Mouse (Mus musculus) CH12.LX (cell line): Measurements from ENCODE around the gene Exoc2. TPM values are rescaled to one million over a fixed set of nuclear protein-coding genes. Genes with fewer than 3 reads are reported as not detected.

Source experiments
- DNase-seq: peaks from one replicate; pipeline ENCODE4 v3.0.0-alpha.2; 2013; ENCODE audit errors: extremely low read depth
- H3K27ac ChIP-seq: 2 replicates; pipeline ENCODE4 v1.5.1; 2012; ENCODE audit warnings: low read depth, mild to moderate bottlenecking, control low read depth, moderate library complexity; ENCODE audit not compliant: insufficient read depth
- H3K27me3 ChIP-seq: replicated peaks from 2 replicates; pipeline ENCODE3; 2012; ENCODE audit warnings: inconsistent platforms
- H3K36me3 ChIP-seq, 2 experiments: replicated peaks in 1 of 2; 2 replicates each; pipeline versions ENCODE3 to v1.6.1; 2012; ENCODE audit warnings: inconsistent platforms in 1 of 2, low read length in 1 of 2, mild to moderate bottlenecking in 1 of 2, mixed read lengths in 1 of 2, moderate library complexity in 1 of 2; ENCODE audit not compliant: control insufficient read depth in 1 of 2, insufficient read depth in 1 of 2
- H3K4me1 ChIP-seq, 2 experiments: 2 replicates each; pipeline ENCODE4 v1.6.1; 2012; ENCODE audit warnings: inconsistent platforms in 1 of 2, moderate library complexity in 1 of 2; ENCODE audit not compliant: insufficient read depth in 2 of 2, control insufficient read depth in 1 of 2
- H3K4me2 ChIP-seq: 2 replicates; pipeline ENCODE4 v1.6.1; 2012; ENCODE audit warnings: low read depth, mild to moderate bottlenecking, control low read depth; ENCODE audit not compliant: poor library complexity, insufficient read depth, severe bottlenecking
- H3K4me3 ChIP-seq, 3 experiments: fragments of 150-350 bp in 1 of 3; sonication (generic) in 1 of 3; replicated peaks in 1 of 3; 2 replicates each; pipeline versions ENCODE3 to v1.5.1; 2011 to 2012; ENCODE audit warnings: low read depth in 2 of 3, low read length in 2 of 3, mild to moderate bottlenecking in 2 of 3, moderate library complexity in 2 of 3, control low read depth in 1 of 3, improper control_type of control experiment in 1 of 3, inconsistent platforms in 1 of 3, mixed read lengths in 1 of 3; ENCODE audit not compliant: poor library complexity in 1 of 3
- H3K79me2 ChIP-seq: replicated peaks from 2 replicates; pipeline ENCODE4 v1.6.1; 2012; ENCODE audit warnings: mild to moderate bottlenecking, moderate library complexity; ENCODE audit not compliant: control insufficient read depth, poor library complexity, insufficient read depth, severe bottlenecking; ENCODE audit errors: extremely low read depth
- H3K9ac ChIP-seq: 2 replicates; pipeline ENCODE4 v1.6.1; 2012; ENCODE audit warnings: low read depth, mild to moderate bottlenecking, control low read depth, moderate library complexity; ENCODE audit not compliant: insufficient read depth
- H3K9me3 ChIP-seq: replicated peaks from 2 replicates; pipeline ENCODE3; 2012; ENCODE audit warnings: low read length, inconsistent platforms, mixed read lengths
- CHD2 ChIP-seq: IDR thresholded peaks from 2 replicates; pipeline ENCODE4 v1.6.1; 2011; ENCODE audit warnings: low read length, improper control_type of control experiment
- EP300 ChIP-seq: IDR thresholded peaks from 2 replicates; pipeline ENCODE4 v1.6.1; 2011; ENCODE audit warnings: low read length, improper control_type of control experiment
- ETS1 ChIP-seq: conservative IDR thresholded peaks from 2 replicates; pipeline ENCODE4 v1.6.1; 2012; ENCODE audit warnings: low read depth, mild to moderate bottlenecking, inconsistent platforms, low read length, improper control_type of control experiment, moderate library complexity
- GABPA ChIP-seq: IDR thresholded peaks from 2 replicates; pipeline ENCODE4 v1.6.1; 2012; ENCODE audit warnings: low read depth, low read length, improper control_type of control experiment, inconsistent platforms; ENCODE audit not compliant: insufficient replicate concordance
- HCFC1 ChIP-seq: IDR thresholded peaks from 2 replicates; pipeline ENCODE4 v1.6.1; 2012; ENCODE audit warnings: low read depth, mild to moderate bottlenecking, inconsistent platforms, low read length, improper control_type of control experiment
- IRF4 ChIP-seq: IDR thresholded peaks from 2 replicates; pipeline ENCODE4 v1.6.1; 2014; ENCODE audit warnings: low read depth, mild to moderate bottlenecking, inconsistent platforms, low read length, improper control_type of control experiment
- JUN ChIP-seq: IDR thresholded peaks from 2 replicates; pipeline ENCODE4 v1.6.1; 2011; ENCODE audit warnings: low read depth, mild to moderate bottlenecking, low read length, improper control_type of control experiment, moderate library complexity; ENCODE audit not compliant: insufficient read depth
- JUND ChIP-seq: conservative IDR thresholded peaks from 2 replicates; pipeline ENCODE4 v1.6.1; 2011; ENCODE audit warnings: low read depth, low read length, improper control_type of control experiment
- MAFK ChIP-seq: IDR thresholded peaks from 2 replicates; pipeline ENCODE4 v1.6.1; 2011; ENCODE audit warnings: low read length, improper control_type of control experiment; ENCODE audit not compliant: insufficient replicate concordance
- MAX ChIP-seq: IDR thresholded peaks from 2 replicates; pipeline ENCODE4 v1.6.1; 2011; ENCODE audit warnings: low read length, improper control_type of control experiment
- MXI1 ChIP-seq: IDR thresholded peaks from 2 replicates; pipeline ENCODE4 v1.6.1; 2011; ENCODE audit warnings: mild to moderate bottlenecking, low read depth, low read length, improper control_type of control experiment
- NRF1 ChIP-seq: IDR thresholded peaks from 2 replicates; pipeline ENCODE4 v1.6.1; 2014; ENCODE audit warnings: low read depth, mild to moderate bottlenecking, inconsistent platforms, low read length, improper control_type of control experiment, moderate library complexity
- POLR2A ChIP-seq: IDR thresholded peaks from 2 replicates; pipeline ENCODE4 v1.6.1; 2011; ENCODE audit warnings: low read depth, mild to moderate bottlenecking, improper control_type of control experiment, low read length
- RAD21 ChIP-seq: IDR thresholded peaks from 2 replicates; pipeline ENCODE4 v1.6.1; 2011; ENCODE audit warnings: low read depth, mild to moderate bottlenecking, low read length, improper control_type of control experiment, moderate library complexity
- RCOR1 ChIP-seq: conservative IDR thresholded peaks from 2 replicates; pipeline ENCODE4 v1.6.1; 2012; ENCODE audit warnings: low read depth, mild to moderate bottlenecking, inconsistent platforms, low read length, improper control_type of control experiment
- ZC3H11A ChIP-seq: IDR thresholded peaks from 2 replicates; pipeline ENCODE4 v1.6.1; 2012; ENCODE audit warnings: low read depth, mild to moderate bottlenecking, inconsistent platforms, low read length, improper control_type of control experiment
- ZMIZ1 ChIP-seq: IDR thresholded peaks from 2 replicates; pipeline ENCODE4 v1.6.1; 2012; ENCODE audit warnings: low read depth, mild to moderate bottlenecking, inconsistent platforms, low read length, improper control_type of control experiment
- ZNF384 ChIP-seq: IDR thresholded peaks from 2 replicates; pipeline ENCODE4 v1.6.1; 2012; ENCODE audit warnings: low read depth, low read length, improper control_type of control experiment, inconsistent platforms
- dilution Hi-C: fragments of 300-500 bp; cut with MboI; formaldehyde crosslinking; loops from 2 replicates; pipeline ENCODE4 v1.14.3; 2020; ENCODE audit warnings: low sequenced_read_pairs; ENCODE audit not compliant: extremely low pct_unique_long_range_greater_than_20kb, extremely low pct_ligation_motif_present
- in situ Hi-C: fragments of 300-500 bp; cut with MboI; formaldehyde crosslinking; loops from 3 replicates; pipeline ENCODE4 v1.14.3; 2019; ENCODE audit warnings: low sequenced_read_pairs, low pct_ligation_motif_present, low pct_unique_long_range_greater_than_20kb, mixed read lengths
- polyA plus RNA-seq: library from polyadenylated mRNA; unstranded; fragments of >175 nt; gene quantifications from 2 replicates; pipeline ENCODE4 v1.2.1, GENCODE M21; 2012; ENCODE audit warnings: low read depth; ENCODE audit not compliant: insufficient read length
- total RNA-seq, 2 experiments: library from RNA; depleted of rRNA; stranded (reverse); fragments of 300-350 nt in 1 of 2; fragments of >200 nt in 1 of 2; gene quantifications; 2 replicates each; pipeline ENCODE4 v1.2.3; 2012 to 2014

Gene Exoc2
- total and polyA plus RNA-seq, 3 experiments = 21.1 to 33.0 (median 29.7) TPM

GRCm38 (mm10) chr13:30809240-30809639 lies 164.7 kb downstream of the Exoc2 start:
- Histone ChIP-seq H3K4me2 (no peak overlapping the region), H3K36me3 (peaks cover 1 to 12% of the 10 kb centered on the region in 2 experiments), H3K79me2 (no peaks in the 10 kb centered on the region), H3K27ac (no peak overlapping the region), H3K9ac (no peak overlapping the region), H3K27me3 (no peaks in the 10 kb centered on the region), H3K4me1 (peaks cover 9 to 24% of the 10 kb centered on the region in 2 experiments), H3K9me3 (peaks cover 3% of the 10 kb centered on the region), H3K4me3 (no peak overlapping the region)
- DNase-seq = no peak
- dilution Hi-C loops (no loop called here), in situ Hi-C loops (no loop called here)
- TF ChIP-seq RCOR1 (no peak), NRF1 (no peak), POLR2A (no peak), GABPA (no peak)
- TF ChIP-seq, all 38 proteins: peak for 0

GRCm38 (mm10) chr13:30802336-30802955 lies 171.4 kb downstream of the Exoc2 start:
- H3K36me3 ChIP-seq = no peaks in the 10 kb centered on the region
- no peak overlapping the region for H3K4me2 ChIP-seq
- H3K79me2 ChIP-seq = no peaks in the 10 kb centered on the region
- in situ Hi-C loops = no loop called here
- dilution Hi-C loops = no loop called here
- H3K4me3 ChIP-seq = no peak overlapping the region
- H3K27me3 ChIP-seq = no peaks in the 10 kb centered on the region
- H3K27ac ChIP-seq = no peak overlapping the region
- no peak for TF ChIP-seq MAFK
- TF ChIP-seq MAX = no peak
- TF ChIP-seq ZMIZ1 = no peak
- TF ChIP-seq POLR2A = no peak
- no peak for TF ChIP-seq ZNF384
- TF ChIP-seq RCOR1 = no peak
- TF ChIP-seq MXI1 = no peak
- no peak for TF ChIP-seq ZC3H11A
- TF ChIP-seq HCFC1 = no peak
- no peak for TF ChIP-seq CHD2
- TF ChIP-seq EP300 = no peak
- TF ChIP-seq JUN = no peak
- TF ChIP-seq IRF4 = no peak
- no peak for TF ChIP-seq ETS1
- no peak for TF ChIP-seq JUND
- no peak for TF ChIP-seq RAD21
- H3K9me3 ChIP-seq = no peaks in the 10 kb centered on the region
- H3K4me1 ChIP-seq = peaks cover 3 to 4% of the 10 kb centered on the region in 2 experiments
- no peak for DNase-seq
- H3K9ac ChIP-seq = no peak overlapping the region
